Mouse (Mus musculus) frontal cortex, adult 2 months (tissue): Measurements from ENCODE around the gene Timp3. TPM values are rescaled to one million over a fixed set of nuclear protein-coding genes. Genes with fewer than 3 reads are reported as not detected.

ENCODE experiments used
- DNase-seq, 2 experiments: peaks; one replicate each; pipeline ENCODE4 v3.0.0; 2022; ENCODE audit warnings: low spot score in 1 of 2; ENCODE audit errors: extremely low spot score in 1 of 2
- polyA plus RNA-seq: library from polyadenylated mRNA; depleted of rRNA; stranded (reverse); fragments of >200 nt; gene quantifications from 2 replicates; pipeline ENCODE4 v1.2.3, GENCODE M21; 2012; rRNA removed

Timp3 gene
- polyA plus RNA-seq, 1 experiment = 65.5 TPM

DNA sequence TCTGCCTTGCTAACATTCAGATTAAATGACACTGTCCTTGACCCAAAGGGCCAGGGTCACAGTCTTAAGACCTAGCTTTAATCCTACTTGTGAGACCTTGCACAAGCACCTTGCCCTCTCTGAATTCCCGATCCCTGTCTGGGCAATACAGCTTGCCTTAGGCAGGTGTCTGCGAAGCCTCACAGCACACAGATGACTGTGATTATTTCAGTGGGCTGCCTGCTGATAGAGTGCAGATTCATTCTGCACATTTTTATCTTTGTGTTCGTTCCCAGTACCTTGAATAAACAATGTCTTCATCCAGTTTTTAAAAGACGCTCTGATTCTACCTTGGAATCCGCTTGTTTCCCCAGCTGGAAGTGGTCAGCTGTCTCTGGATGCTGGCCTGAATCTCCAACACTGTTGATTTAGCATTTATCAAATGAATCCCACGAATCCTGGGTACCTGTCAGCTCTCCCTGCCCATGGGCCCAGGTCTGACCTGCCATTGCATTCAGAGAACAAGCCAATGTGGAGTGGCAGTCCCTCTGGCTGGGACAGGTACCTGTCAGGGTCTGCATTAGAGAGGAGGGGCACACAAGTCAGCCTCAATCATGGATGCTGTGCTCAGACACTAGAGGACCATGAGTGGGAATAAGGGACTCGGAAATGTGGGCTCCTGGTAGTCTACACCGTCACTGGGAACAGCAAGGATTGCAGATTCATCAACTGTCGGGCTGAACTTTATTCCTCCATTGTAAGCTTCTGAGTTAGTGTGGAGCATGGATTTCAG lies 81.2 kb downstream of the Timp3 start:
- DNase-seq = no peak

DNA sequence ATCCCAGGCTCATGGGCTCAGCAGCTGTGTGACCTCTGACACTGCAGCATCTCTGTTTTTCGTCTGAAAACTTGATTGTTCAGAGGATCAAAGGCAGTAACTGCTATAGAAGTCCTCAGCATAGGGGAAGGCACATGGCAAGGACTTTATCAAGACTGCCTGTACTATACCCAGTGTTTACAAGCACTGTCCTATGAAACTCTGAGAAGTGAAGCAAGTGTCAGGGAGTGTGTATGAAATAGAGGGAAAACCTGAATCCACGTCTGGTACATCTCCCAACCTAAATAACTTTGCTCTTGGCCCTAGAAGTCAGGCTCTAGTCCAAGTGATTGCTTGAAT lies 81.7 kb downstream of the Timp3 start:
- no peak for DNase-seq

DNA sequence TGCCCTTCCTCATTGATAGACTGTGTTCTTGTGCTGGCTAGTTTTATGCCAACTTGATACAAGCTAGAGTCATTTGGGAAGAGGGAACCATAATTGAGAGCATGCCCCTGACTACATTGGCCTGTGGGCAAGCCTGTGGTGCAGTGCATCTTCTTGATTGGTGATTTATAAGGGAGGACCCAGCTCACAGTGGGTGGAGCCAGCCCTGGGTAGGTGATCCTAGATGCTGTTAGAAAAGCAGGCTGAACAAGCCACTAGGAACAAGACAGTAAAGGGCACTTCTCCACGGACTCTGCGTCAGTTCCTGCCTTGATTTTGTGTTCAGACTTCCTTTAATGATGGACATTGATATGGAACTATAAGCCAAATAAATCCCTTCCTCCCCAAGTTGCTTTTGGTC lies 84.5 kb downstream of the Timp3 start:
- no peak for DNase-seq

DNA sequence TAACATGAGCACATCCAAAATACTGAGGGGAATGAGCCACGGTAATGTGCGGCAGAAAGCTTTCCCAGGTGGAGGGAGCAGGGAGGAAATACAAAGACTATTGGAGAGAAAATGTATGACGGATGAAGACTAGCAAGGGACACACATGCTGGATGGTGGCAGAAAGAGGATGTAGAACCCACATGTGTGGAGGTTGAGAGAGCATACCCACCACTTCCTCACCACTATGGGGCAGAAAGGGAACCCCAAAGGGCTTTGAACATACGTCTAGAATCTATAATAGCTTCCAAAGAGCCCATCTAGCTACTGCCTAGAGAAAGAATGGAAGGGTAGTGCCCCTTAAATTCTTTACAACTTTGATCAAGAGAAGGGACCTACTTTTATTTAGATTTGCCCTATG lies 85.5 kb downstream of the Timp3 start:
- no peak for DNase-seq

DNA sequence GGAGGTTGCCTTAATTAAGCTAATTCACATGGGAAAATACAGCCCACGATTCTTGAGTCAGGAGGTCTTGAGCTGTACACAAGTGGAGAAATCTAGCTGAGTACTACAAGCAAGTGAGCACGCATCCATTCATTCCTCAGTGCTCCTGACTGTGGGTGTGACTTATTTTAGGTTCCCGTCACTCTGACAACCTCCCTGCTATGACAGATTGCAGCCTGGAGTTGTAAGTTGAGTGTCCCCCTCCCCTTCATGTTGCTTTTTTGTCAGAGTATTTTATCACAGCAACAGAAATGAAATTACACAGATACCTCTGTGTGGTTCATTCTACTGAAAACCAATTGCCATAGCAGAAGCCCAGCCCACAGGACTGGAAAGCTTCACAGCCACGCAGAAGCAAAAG lies 86.1 kb downstream of the Timp3 start:
- DNase-seq = no peak

DNA sequence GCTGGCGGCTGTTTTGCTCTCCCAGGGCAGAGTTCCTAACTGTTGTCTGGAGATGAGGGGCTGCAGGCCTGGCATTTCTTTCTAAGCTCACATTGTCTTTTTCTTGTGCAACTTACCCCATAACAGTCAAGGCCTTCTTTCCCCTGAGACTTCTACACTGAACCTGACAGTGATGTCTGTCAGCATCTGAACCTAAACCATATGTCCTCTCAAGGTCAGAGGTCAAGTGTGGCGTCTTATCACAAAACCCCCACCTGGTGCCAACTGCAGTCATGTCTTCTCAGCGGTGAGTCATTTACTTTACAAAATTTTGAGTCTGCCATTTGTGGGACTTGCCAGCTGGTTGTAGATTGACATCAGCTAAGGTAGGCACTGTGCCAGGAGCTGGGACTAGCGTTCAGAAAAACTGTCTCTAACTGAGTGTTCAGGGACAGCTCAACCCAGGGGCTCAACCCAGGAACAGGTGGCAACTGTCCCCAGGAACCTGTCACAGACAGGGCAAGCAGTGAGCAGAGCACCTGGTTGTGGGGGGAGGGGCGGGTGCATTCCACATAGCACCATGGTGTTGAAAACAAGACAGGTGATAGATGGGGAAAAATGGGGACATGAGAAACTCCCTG lies 87.8 kb downstream of the Timp3 start:
- peak in 1 of 2 experiments; percentile 51 for DNase-seq

DNA sequence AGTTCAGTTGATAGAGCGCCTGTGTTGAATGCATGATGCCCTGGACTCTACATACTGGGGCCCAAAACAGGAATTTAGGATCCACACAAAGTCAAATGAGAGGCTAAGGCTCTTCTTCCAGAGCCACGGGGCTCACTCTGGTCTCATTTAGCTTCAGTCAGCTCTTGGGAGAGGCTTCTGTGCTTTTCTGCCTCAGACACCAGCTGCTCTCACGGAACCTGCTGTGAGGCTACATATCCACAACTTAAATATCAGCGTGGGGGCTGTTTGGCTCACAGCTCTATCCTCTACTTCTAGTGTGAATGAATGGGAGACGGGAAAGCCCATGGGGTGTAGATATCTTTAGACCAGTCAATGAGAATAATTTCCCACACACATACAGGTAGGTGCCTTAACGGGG lies 88.6 kb downstream of the Timp3 start:
- peak; percentile 61 to 69 for DNase-seq

DNA sequence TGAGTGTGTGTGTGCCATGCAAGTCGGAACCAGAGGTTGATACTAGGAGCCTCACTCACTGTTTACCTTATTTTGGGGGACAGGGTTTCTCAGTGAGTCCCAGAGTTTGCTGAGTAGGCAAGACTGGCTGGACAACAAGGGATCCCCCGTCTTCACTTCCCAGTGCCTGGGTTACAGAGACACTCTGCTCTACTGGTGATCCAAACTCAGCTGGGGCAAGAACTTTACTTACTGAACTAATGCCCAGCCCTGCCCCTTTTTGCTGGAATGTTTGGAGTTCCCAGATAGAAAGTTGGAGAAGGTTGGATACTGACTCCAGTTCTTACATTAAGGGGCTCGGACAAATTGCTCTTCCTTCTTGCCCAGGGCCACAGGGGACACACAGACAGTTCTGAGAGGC lies 89.2 kb downstream of the Timp3 start:
- DNase-seq = no peak

DNA sequence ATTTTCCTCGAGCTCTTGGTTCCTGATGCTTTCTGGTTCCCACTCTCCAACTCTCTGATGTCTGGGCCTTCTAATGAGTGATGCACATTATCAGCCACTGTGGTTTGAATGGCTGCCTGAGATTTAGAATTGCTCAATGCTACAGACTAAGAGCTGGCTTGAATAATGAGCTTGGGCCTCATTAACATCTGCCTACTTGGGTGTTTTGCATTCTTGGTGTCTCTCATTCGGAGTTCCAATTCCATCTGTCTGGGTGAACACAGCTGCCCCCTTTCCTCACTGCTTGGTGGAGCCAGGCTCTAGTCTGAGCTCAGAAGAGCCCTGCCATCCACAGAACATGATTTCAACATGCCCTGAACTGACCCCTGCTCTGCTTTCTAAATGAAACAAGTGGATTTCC lies 89.7 kb downstream of the Timp3 start:
- peak; percentile 7 to 44 for DNase-seq

DNA sequence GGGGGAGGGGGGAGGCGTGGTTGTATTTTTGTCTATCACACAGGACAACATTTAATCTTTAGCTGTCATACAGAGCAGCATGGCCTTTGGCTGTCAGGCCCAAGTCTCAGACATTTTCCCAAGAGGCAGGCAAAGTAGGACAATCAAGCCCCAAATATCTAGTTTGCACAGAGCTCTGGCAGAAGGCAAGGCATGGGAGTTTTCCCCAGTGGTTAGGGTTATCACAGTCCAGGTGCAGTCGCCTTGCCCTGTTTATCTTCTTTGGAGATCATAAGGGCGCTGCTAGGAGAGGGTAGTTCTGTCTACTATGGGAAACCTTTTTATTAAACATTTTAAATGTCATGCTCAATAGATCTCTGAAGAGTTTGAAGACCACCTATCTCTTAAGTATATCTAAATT lies 92.2 kb downstream of the Timp3 start:
- DNase-seq = no peak

DNA sequence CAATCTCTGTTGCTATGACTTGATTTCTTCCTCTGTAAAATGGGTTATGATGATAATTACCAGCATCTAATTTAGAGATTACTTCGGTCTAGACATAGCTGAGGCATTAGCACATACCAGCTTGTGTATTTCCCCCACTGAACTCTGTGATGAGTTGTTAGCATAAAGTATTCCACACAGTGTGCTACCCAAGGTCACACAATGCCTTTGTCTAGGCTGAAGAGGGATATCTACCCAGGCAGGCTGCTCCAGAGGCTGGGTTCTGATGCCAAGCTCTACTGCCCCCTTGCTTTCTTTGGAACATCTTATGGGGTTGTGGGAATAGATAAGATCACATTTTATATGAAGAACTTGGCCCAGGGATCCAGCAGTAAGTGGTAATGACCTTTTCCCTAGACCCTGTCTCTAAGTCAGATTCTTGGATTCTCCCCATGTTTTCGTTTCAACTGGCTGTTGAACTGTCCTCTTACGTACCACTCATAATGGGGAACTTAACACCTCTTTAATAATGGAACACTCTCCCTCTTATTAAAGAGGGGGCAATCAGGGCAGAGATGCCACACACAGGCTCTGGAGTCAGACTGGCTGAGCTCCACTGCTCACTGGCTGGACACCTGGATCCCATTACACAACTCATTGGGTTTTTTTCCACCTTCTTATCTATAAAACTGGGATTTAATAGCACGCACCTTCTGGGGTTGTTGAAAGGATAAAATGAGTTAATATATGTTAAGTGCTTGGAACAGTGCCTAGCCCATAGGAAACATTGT lies 97.6 kb downstream of the Timp3 start:
- DNase-seq = no peak

DNA sequence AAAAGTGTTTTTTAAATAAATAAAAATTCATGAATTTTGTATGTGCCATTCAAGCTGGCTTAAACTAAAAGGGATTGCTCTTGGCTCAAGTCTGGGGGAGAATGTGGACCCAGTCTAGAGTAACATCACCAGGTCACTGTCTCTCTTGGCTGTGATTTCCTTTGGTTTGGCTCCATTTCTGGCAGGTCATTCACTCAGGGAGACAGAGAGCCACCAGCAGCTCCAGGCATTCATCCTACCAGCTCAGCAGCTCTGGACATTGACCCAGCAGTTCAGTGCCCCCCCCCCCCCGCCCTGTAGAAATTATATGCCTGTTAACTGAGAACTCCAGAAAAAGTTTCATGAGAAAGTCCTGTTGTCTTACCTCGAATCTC lies 98.2 kb downstream of the Timp3 start:
- DNase-seq = no peak

Other genes starting within 250 kb of the Timp3 start
- gene Syn3, start 198.5 kb downstream of the Timp3 start, polyA plus RNA-seq = 9.8 and 10.4 TPM in 2 replicates